ENCODE assay signal across 10 mouse cellular contexts in genomic region chr7:67034369-67034768, GRCm38 (mm10).
DNase-seq lines count a peak whose midpoint lies in the region; ATAC-seq lines count a peak whose summit lies in the region.
"Had no signal": no experiment of that assay in that cellular context is flagged by ENCODE, and none has a peak within 500 bp of the region (broad histone marks: within the 10 kb centered on the region; RNA-seq: fewer than 3 reads in every experiment).

No protein-coding gene starts in this region.

- H3K4me3 ChIP-seq in kidney, embryonic 15.5 days (replicated peaks), result no peak overlapping the region
- H3K4me3 ChIP-seq in stomach, embryonic 15.5 days (replicated peaks), result no peak overlapping the region

- no peak overlapping the region for H3K4me2 ChIP-seq in kidney, embryonic 15.5 days
- no peak overlapping the region for H3K4me2 ChIP-seq in stomach, embryonic 15.5 days

- WGBS in kidney, embryonic 15.5 days, result 76% methylated on average over 2 of the region's 2 CpGs
- WGBS in stomach, embryonic 15.5 days, result 41% methylated on average over 2 of the region's 2 CpGs

- intact Hi-C loops in heart, postnatal 10 days (cut with DNase I), result no loop called here

- H3K27me3 ChIP-seq in kidney, embryonic 15.5 days, result no peaks in the 10 kb centered on the region
- H3K27me3 ChIP-seq in stomach, embryonic 15.5 days (replicated peaks), result no peaks in the 10 kb centered on the region

- H3K4me1 ChIP-seq in kidney, embryonic 15.5 days, result no peaks in the 10 kb centered on the region
- H3K4me1 ChIP-seq in stomach, embryonic 15.5 days, result 0 out of 2 replicates have a peak, but pooled peaks cover 4% of the 10 kb centered on the region

- H3K9me3 ChIP-seq in kidney, embryonic 15.5 days (replicated peaks), result no peaks in the 10 kb centered on the region
- H3K9me3 ChIP-seq in stomach, embryonic 15.5 days, result no peaks in the 10 kb centered on the region

- no peak overlapping the region for H3K27ac ChIP-seq in kidney, embryonic 15.5 days
- no peak overlapping the region; the same call in 1 of the 2 replicates for H3K27ac ChIP-seq in stomach, embryonic 15.5 days

- H3K9ac ChIP-seq in kidney, embryonic 15.5 days, result no peak overlapping the region
- H3K9ac ChIP-seq in stomach, embryonic 15.5 days, result no peak overlapping the region

- ATAC-seq in kidney, embryonic 15.5 days (replicated peaks; ENCODE audit: low FRiP score), result no peak; the same call in 1 of the 2 replicates
- ATAC-seq in stomach, embryonic 15.5 days (ENCODE audit: insufficient read depth, low FRiP score, low read depth), result peak; percentile 77
- no peak for ATAC-seq in erythroid progenitor cell, adult 5-6 weeks (replicated peaks; ENCODE audit: low FRiP score, poor library complexity, severe bottlenecking)

- no peaks in the 10 kb centered on the region for H3K36me3 ChIP-seq in kidney, embryonic 15.5 days
- no peaks in the 10 kb centered on the region for H3K36me3 ChIP-seq in stomach, embryonic 15.5 days

- peak; percentile 32 for DNase-seq in kidney, adult 11 months
- DNase-seq in heart, postnatal 10 days, result peak; percentile 69 to 77
- DNase-seq in lung, adult 18-20 months, result peak; percentile 57 to 65
- DNase-seq in embryo, embryonic 10.5 days (ENCODE audit: low spot score), result no peak
- DNase-seq in cerebellum, postnatal 25 days, result no peak
- DNase-seq: adrenal gland, postnatal 10 days; embryo, embryonic 11 days had no signal

Comparison
In these comparisons a context has a peak if more than half of its experiments do, and no peak if none do; other contexts are left out.
1. DNase-seq: peak in kidney, adult 11 months (single experiment), heart, postnatal 10 days (2 of 2) and lung, adult 18-20 months (2 of 2); none in embryo, embryonic 10.5 days (single experiment) and cerebellum, postnatal 25 days (0 of 2).